Mouse (Mus musculus): ENCODE measurements around the gene S1pr3.

GRCm38 (mm10) chr13:51400186-51400719 is 8.2 kb upstream of the S1pr3 start:
- TF ChIP-seq CTCF (IDR thresholded peaks at IDR 0.05; ENCODE audit: low read depth) (peak; percentile 28), EP300 (optimal IDR thresholded peaks at IDR 0.05) (no peak)

Measured in stomach, postnatal 0 days (tissue).